In genomic region chr11:106338029-106338428, GRCm38 (mm10) we compare ENCODE assay signal across 28 mouse cellular contexts. TPM values are rescaled to one million over a fixed set of nuclear protein-coding genes. Genes with fewer than 3 reads are reported as not detected.
A peak's percentile ranks its signal among the peaks of the same experiment; 100 is the strongest.
DNase-seq lines count a peak whose midpoint lies in the region; ATAC-seq and TF ChIP-seq lines count a peak whose summit lies in the region.
"Had no signal": no experiment of that assay in that cellular context is flagged by ENCODE, and none has a peak within 500 bp of the region (broad histone marks: within the 10 kb centered on the region; RNA-seq: fewer than 3 reads in every experiment).

No protein-coding gene starts in this region.

- ATAC-seq in forebrain, postnatal 0 days = no peak
- ATAC-seq in midbrain, embryonic 11.5 days (ENCODE audit: low FRiP score) = no peak
- ATAC-seq in stomach, postnatal 0 days (ENCODE audit: low FRiP score, low TSS enrichment) = no peak
- ATAC-seq: activated CD4-positive, CD25-positive, alpha-beta regulatory T cell, adult 4 months; CD4-positive, CD25-positive, alpha-beta regulatory T cell, adult 4 months; forebrain, embryonic 14.5 days; Patski had no signal

- no peaks in the 10 kb centered on the region for H3K36me3 ChIP-seq in forebrain, embryonic 10.5 days (replicated peaks)
- no peaks in the 10 kb centered on the region for H3K36me3 ChIP-seq in forebrain, postnatal 0 days (ENCODE audit: insufficient read depth)
- no peaks in the 10 kb centered on the region for H3K36me3 ChIP-seq in midbrain, embryonic 10.5 days
- H3K36me3 ChIP-seq in midbrain, embryonic 11.5 days (ENCODE audit: control insufficient read depth, insufficient read depth, low read length) = no peaks in the 10 kb centered on the region
- H3K36me3 ChIP-seq in myocyte (ENCODE audit: control insufficient read depth, insufficient read depth) = peaks cover 4% of the 10 kb centered on the region
- H3K36me3 ChIP-seq in stomach, postnatal 0 days (ENCODE audit: control insufficient read depth, insufficient read depth, low read length) = no peaks in the 10 kb centered on the region
- H3K36me3 ChIP-seq: embryonic facial prominence, embryonic 10.5 days; embryonic facial prominence, embryonic 12.5 days; forebrain, embryonic 12.5 days; G1E had no signal

- H3K79me2 ChIP-seq in myocyte (ENCODE audit: control insufficient read depth, insufficient read depth) = no peaks in the 10 kb centered on the region

- intact Hi-C loops in gastrocnemius, adult 2 months (cut with DNase I) = no loop called here
- intact Hi-C loops in gastrocnemius, postnatal 14 days (cut with DNase I; ENCODE audit: low total_unique reads) = no loop called here

- H3K4me2 ChIP-seq in forebrain, postnatal 0 days (ENCODE audit: low read depth) = no peak overlapping the region
- H3K4me2 ChIP-seq in midbrain, embryonic 11.5 days = no peak overlapping the region
- H3K4me2 ChIP-seq in myocyte (ENCODE audit: low read depth) = peak overlapping the region; percentile 42
- H3K4me2 ChIP-seq in stomach, postnatal 0 days (replicated peaks; ENCODE audit: low read depth) = no peak overlapping the region
- H3K4me2 ChIP-seq: embryonic facial prominence, embryonic 12.5 days; forebrain, embryonic 12.5 days had no signal

- no peak for TF ChIP-seq CTCF in forebrain, postnatal 0 days (IDR thresholded peaks at IDR 0.05; ENCODE audit: low read depth)
- TF ChIP-seq CTCF in gastrocnemius, adult 2 months (IDR thresholded peaks at IDR 0.05) = no peak
- no peak for TF ChIP-seq CTCF in stomach, postnatal 0 days (IDR thresholded peaks at IDR 0.05; ENCODE audit: low read depth)

- H3K9ac ChIP-seq in forebrain, postnatal 0 days = no peak overlapping the region
- H3K9ac ChIP-seq in midbrain, embryonic 11.5 days (ENCODE audit: low read length) = no peak overlapping the region
- H3K9ac ChIP-seq in stomach, postnatal 0 days (ENCODE audit: low read length) = no peak overlapping the region
- H3K9ac ChIP-seq: embryonic facial prominence, embryonic 12.5 days; forebrain, embryonic 12.5 days had no signal

- H3K27me3 ChIP-seq in forebrain, embryonic 10.5 days (ENCODE audit: poor library complexity, severe bottlenecking) = no peaks in the 10 kb centered on the region
- no peaks in the 10 kb centered on the region for H3K27me3 ChIP-seq in forebrain, postnatal 0 days (ENCODE audit: insufficient read depth, low read length)
- no peaks in the 10 kb centered on the region for H3K27me3 ChIP-seq in midbrain, embryonic 10.5 days (ENCODE audit: low read depth, poor library complexity, severe bottlenecking)
- H3K27me3 ChIP-seq in midbrain, embryonic 11.5 days (ENCODE audit: control insufficient read depth, insufficient read depth, low read length) = no peaks in the 10 kb centered on the region
- peaks cover 7% of the 10 kb centered on the region for H3K27me3 ChIP-seq in myocyte (ENCODE audit: control insufficient read depth, insufficient read depth, insufficient read length)
- no peaks in the 10 kb centered on the region for H3K27me3 ChIP-seq in stomach, postnatal 0 days (ENCODE audit: control insufficient read depth, insufficient read depth, low read length)
- H3K27me3 ChIP-seq: embryonic facial prominence, embryonic 12.5 days; forebrain, embryonic 12.5 days; Patski had no signal

- H3K4me1 ChIP-seq in forebrain, embryonic 10.5 days = peaks cover 31% of the 10 kb centered on the region
- no peaks in the 10 kb centered on the region for H3K4me1 ChIP-seq in forebrain, postnatal 0 days (ENCODE audit: insufficient read depth)
- H3K4me1 ChIP-seq in midbrain, embryonic 10.5 days = peaks cover 34% of the 10 kb centered on the region
- peaks cover 6% of the 10 kb centered on the region; the same call in 1 of the 2 replicates for H3K4me1 ChIP-seq in midbrain, embryonic 11.5 days (ENCODE audit: control insufficient read depth, insufficient read depth, low read length)
- no peaks in the 10 kb centered on the region for H3K4me1 ChIP-seq in stomach, postnatal 0 days (replicated peaks; ENCODE audit: control insufficient read depth, insufficient read depth)

- no peak for TF ChIP-seq POLR2A in myocyte (IDR thresholded peaks at IDR 0.05; ENCODE audit: insufficient read length, low read depth)

- H3K4me3 ChIP-seq in forebrain, embryonic 10.5 days = no peak overlapping the region
- no peak overlapping the region for H3K4me3 ChIP-seq in forebrain, postnatal 0 days (ENCODE audit: low read depth, low read length)
- H3K4me3 ChIP-seq in gastrocnemius, adult 2 months = no peak overlapping the region; the same call in 1 of the 2 replicates
- no peak overlapping the region for H3K4me3 ChIP-seq in midbrain, embryonic 10.5 days
- H3K4me3 ChIP-seq in midbrain, embryonic 11.5 days (ENCODE audit: low read depth, low read length) = no peak overlapping the region
- no peak overlapping the region for H3K4me3 ChIP-seq in myocyte
- H3K4me3 ChIP-seq in stomach, postnatal 0 days (ENCODE audit: low read depth, low read length) = no peak overlapping the region
- H3K4me3 ChIP-seq: embryonic facial prominence, embryonic 10.5 days; embryonic facial prominence, embryonic 12.5 days; forebrain, embryonic 12.5 days had no signal

- H3K27ac ChIP-seq in forebrain, embryonic 10.5 days = peak overlapping the region; percentile 16; the same call in 1 of the 2 replicates
- no peak overlapping the region for H3K27ac ChIP-seq in forebrain, postnatal 0 days (ENCODE audit: low read depth, low read length)
- peak overlapping the region; percentile 93 for H3K27ac ChIP-seq in gastrocnemius, adult 2 months
- peak overlapping the region; percentile 56; the same call in 1 of the 2 replicates for H3K27ac ChIP-seq in midbrain, embryonic 10.5 days (replicated peaks)
- H3K27ac ChIP-seq in midbrain, embryonic 11.5 days (ENCODE audit: low read depth, low read length) = no peak overlapping the region
- H3K27ac ChIP-seq in stomach, postnatal 0 days (replicated peaks) = no peak overlapping the region
- H3K27ac ChIP-seq: embryonic facial prominence, embryonic 10.5 days; embryonic facial prominence, embryonic 12.5 days; forebrain, embryonic 12.5 days had no signal

- H3K9me3 ChIP-seq in forebrain, embryonic 10.5 days = no peaks in the 10 kb centered on the region
- no peaks in the 10 kb centered on the region for H3K9me3 ChIP-seq in forebrain, postnatal 0 days (ENCODE audit: low read length)
- H3K9me3 ChIP-seq in midbrain, embryonic 10.5 days (replicated peaks) = no peaks in the 10 kb centered on the region
- H3K9me3 ChIP-seq in midbrain, embryonic 11.5 days (ENCODE audit: control insufficient read depth, low read length) = no peaks in the 10 kb centered on the region
- no peaks in the 10 kb centered on the region for H3K9me3 ChIP-seq in stomach, postnatal 0 days (ENCODE audit: control insufficient read depth, low read length)
- H3K9me3 ChIP-seq: embryonic facial prominence, embryonic 10.5 days; embryonic facial prominence, embryonic 12.5 days; forebrain, embryonic 12.5 days; G1E had no signal

- WGBS in forebrain, embryonic 10.5 days = 81% methylated on average over 5 of the region's 5 CpGs
- WGBS in forebrain, postnatal 0 days = 71% methylated on average over 5 of the region's 5 CpGs
- WGBS in midbrain, embryonic 10.5 days = 78% methylated on average over 5 of the region's 5 CpGs
- 72% methylated on average over 5 of the region's 5 CpGs for WGBS in midbrain, embryonic 11.5 days
- WGBS in stomach, postnatal 0 days = 72% methylated on average over 5 of the region's 5 CpGs

- DNase-seq in forebrain, embryonic 10.5 days (ENCODE audit: extremely low spot score, low spot score) = no peak
- no peak for DNase-seq in forebrain, postnatal 0 days
- DNase-seq in gastrocnemius, adult 2 months = peak; percentile 71
- no peak for DNase-seq in gastrocnemius, postnatal 14 days
- no peak for DNase-seq in midbrain, embryonic 10.5 days (ENCODE audit: low spot score)
- no peak for DNase-seq in midbrain, embryonic 11.5 days (ENCODE audit: low spot score, missing footprints)
- DNase-seq in stomach, postnatal 0 days (ENCODE audit: low spot score) = no peak
- DNase-seq: adrenal gland, adult 8-10 months; adrenal gland, postnatal 14 days; adrenal gland, postnatal 36 days; B cell, adult 2 months; cerebellum, adult 11-12 months; cerebellum, adult 2 months; cerebellum, adult 9-10 months; cerebellum, postnatal 10 days; cerebellum, postnatal 25 days had no signal

- H3ac ChIP-seq in myocyte (ENCODE audit: control insufficient read depth, insufficient read length) = no peak overlapping the region

- TF ChIP-seq EP300 in stomach, postnatal 0 days (optimal IDR thresholded peaks at IDR 0.05) = no peak

RNA-seq across cellular contexts. Expression of gene Scn4a, which starts 15.1 kb away (rescaled TPM):
- polyA plus RNA-seq in forebrain, embryonic 10.5 days (2016; fragmentation: Nextera tagmentation; extraction: Ambion mirVana) = 0.07 TPM in 1 of 2 replicates, not detected in the other
- not detected in 2 replicates for total RNA-seq in forebrain, postnatal 0 days (2014; rRNA removed)
- polyA plus RNA-seq in forebrain, postnatal 0 days (2015; fragmentation: Nextera tagmentation; extraction: Ambion mirVana) = 0.06 TPM in 1 of 2 replicates, not detected in the other
- total RNA-seq in gastrocnemius, adult 2 months (2021) = 100 to 1,000 TPM; 439 to 468 TPM
- total RNA-seq in gastrocnemius, postnatal 14 days (2021) = 100 to 1,000 TPM; 178 to 181 TPM
- polyA plus RNA-seq in midbrain, embryonic 10.5 days (2016; fragmentation: Nextera tagmentation; extraction: Ambion mirVana) = 0.10 and 0.15 TPM in 2 replicates
- not detected in 2 replicates for polyA plus RNA-seq in midbrain, embryonic 11.5 days (2014; fragmentation: Nextera tagmentation; extraction: Ambion mirVana)
- 15.3 TPM for polyA plus RNA-seq in myocyte (2012; fragmentation: generic; extraction: Trizol)
- 0.02 and 0.12 TPM in 2 replicates for polyA plus RNA-seq in stomach, postnatal 0 days (2015; fragmentation: Nextera tagmentation; extraction: Ambion mirVana)
- polyA plus RNA-seq: forebrain, embryonic 14.5 days; G1E had no signal

RNA-seq across cellular contexts. Expression of gene Cd79b, which starts 23.5 kb away (rescaled TPM):
- 0.82 and 1.2 TPM in 2 replicates for polyA plus RNA-seq in forebrain, embryonic 10.5 days (2016; fragmentation: Nextera tagmentation; extraction: Ambion mirVana)
- total RNA-seq in forebrain, postnatal 0 days (2014; rRNA removed) = 0.38 and 0.46 TPM in 2 replicates
- 0.71 and 1.1 TPM in 2 replicates for polyA plus RNA-seq in forebrain, postnatal 0 days (2015; fragmentation: Nextera tagmentation; extraction: Ambion mirVana)
- under 1 TPM; 0.28 to 0.64 TPM for total RNA-seq in gastrocnemius, adult 2 months (2021)
- 1 to 10 TPM; 1.0 to 1.1 TPM for total RNA-seq in gastrocnemius, postnatal 14 days (2021)
- polyA plus RNA-seq in midbrain, embryonic 10.5 days (2016; fragmentation: Nextera tagmentation; extraction: Ambion mirVana) = 0.99 TPM in 2 replicates
- polyA plus RNA-seq in midbrain, embryonic 11.5 days (2014; fragmentation: Nextera tagmentation; extraction: Ambion mirVana) = 1.2 and 1.8 TPM in 2 replicates
- not detected for polyA plus RNA-seq in myocyte (2012; fragmentation: generic; extraction: Trizol)
- polyA plus RNA-seq in stomach, postnatal 0 days (2015; fragmentation: Nextera tagmentation; extraction: Ambion mirVana) = 1.9 TPM in 2 replicates
- total RNA-seq: G1E had no signal

RNA-seq across cellular contexts. Expression of gene Prr29, which starts 27.2 kb away (rescaled TPM):
- polyA plus RNA-seq in forebrain, embryonic 10.5 days (2016; fragmentation: Nextera tagmentation; extraction: Ambion mirVana) = not detected in 2 replicates
- total RNA-seq in forebrain, postnatal 0 days (2014; rRNA removed) = 0.23 TPM in 1 of 2 replicates, not detected in the other
- 0.69 TPM in 1 of 2 replicates, not detected in the other for polyA plus RNA-seq in forebrain, postnatal 0 days (2015; fragmentation: Nextera tagmentation; extraction: Ambion mirVana)
- total RNA-seq in gastrocnemius, adult 2 months (2021) = 1 to 10 TPM; 3.9 to 6.5 TPM
- total RNA-seq in gastrocnemius, postnatal 14 days (2021) = 10 to 100 TPM; 11.8 to 13.1 TPM
- polyA plus RNA-seq in midbrain, embryonic 10.5 days (2016; fragmentation: Nextera tagmentation; extraction: Ambion mirVana) = 0.10 TPM in 1 of 2 replicates, not detected in the other
- polyA plus RNA-seq in midbrain, embryonic 11.5 days (2014; fragmentation: Nextera tagmentation; extraction: Ambion mirVana) = not detected in 2 replicates
- 0.32 TPM for polyA plus RNA-seq in myocyte (2012; fragmentation: generic; extraction: Trizol)
- 0.23 and 0.41 TPM in 2 replicates for polyA plus RNA-seq in stomach, postnatal 0 days (2015; fragmentation: Nextera tagmentation; extraction: Ambion mirVana)
- total RNA-seq: adrenal gland, adult 18-20 months; adrenal gland, postnatal 14 days; adrenal gland, postnatal 36 days had no signal
- polyA plus RNA-seq: embryonic facial prominence, embryonic 10.5 days; embryonic facial prominence, embryonic 12.5 days; forebrain, embryonic 12.5 days; forebrain, embryonic 14.5 days; Patski had no signal

RNA-seq across cellular contexts. Expression of gene Gh, which starts 36.4 kb away (rescaled TPM):
- not detected in 2 replicates for polyA plus RNA-seq in forebrain, embryonic 10.5 days (2016; fragmentation: Nextera tagmentation; extraction: Ambion mirVana)
- not detected in 2 replicates for total RNA-seq in forebrain, postnatal 0 days (2014; rRNA removed)
- not detected in 2 replicates for polyA plus RNA-seq in forebrain, postnatal 0 days (2015; fragmentation: Nextera tagmentation; extraction: Ambion mirVana)
- not detected for total RNA-seq in gastrocnemius, adult 2 months (2021)
- total RNA-seq in gastrocnemius, postnatal 14 days (2021) = not detected
- not detected in 2 replicates for polyA plus RNA-seq in midbrain, embryonic 10.5 days (2016; fragmentation: Nextera tagmentation; extraction: Ambion mirVana)
- polyA plus RNA-seq in midbrain, embryonic 11.5 days (2014; fragmentation: Nextera tagmentation; extraction: Ambion mirVana) = not detected in 2 replicates
- polyA plus RNA-seq in myocyte (2012; fragmentation: generic; extraction: Trizol) = not detected
- not detected in 2 replicates for polyA plus RNA-seq in stomach, postnatal 0 days (2015; fragmentation: Nextera tagmentation; extraction: Ambion mirVana)
- total RNA-seq: adrenal gland, adult 18-20 months; adrenal gland, adult 8-10 months; adrenal gland, postnatal 14 days; adrenal gland, postnatal 36 days; G1E had no signal
- polyA plus RNA-seq: activated CD4-positive, CD25-positive, alpha-beta regulatory T cell, adult 4 months; CD4-positive, CD25-positive, alpha-beta regulatory T cell, adult 4 months; cerebellum, adult 2 months; cortical plate, adult 2 months; embryonic facial prominence, embryonic 10.5 days; embryonic facial prominence, embryonic 12.5 days; embryonic facial prominence, embryonic 14.5 days; forebrain, embryonic 12.5 days; forebrain, embryonic 14.5 days; G1E; Patski had no signal

RNA-seq across cellular contexts. Expression of gene Icam2, which starts 49.8 kb away (rescaled TPM):
- polyA plus RNA-seq in forebrain, embryonic 10.5 days (2016; fragmentation: Nextera tagmentation; extraction: Ambion mirVana) = 14.8 and 17.5 TPM in 2 replicates
- total RNA-seq in forebrain, postnatal 0 days (2014; rRNA removed) = 4.6 and 8.3 TPM in 2 replicates
- 7.0 and 9.1 TPM in 2 replicates for polyA plus RNA-seq in forebrain, postnatal 0 days (2015; fragmentation: Nextera tagmentation; extraction: Ambion mirVana)
- total RNA-seq in gastrocnemius, adult 2 months (2021) = 1 to 10 TPM; 4.2 to 6.2 TPM
- total RNA-seq in gastrocnemius, postnatal 14 days (2021) = 10 to 100 TPM; 11.7 to 12.2 TPM
- 13.4 and 15.0 TPM in 2 replicates for polyA plus RNA-seq in midbrain, embryonic 10.5 days (2016; fragmentation: Nextera tagmentation; extraction: Ambion mirVana)
- polyA plus RNA-seq in midbrain, embryonic 11.5 days (2014; fragmentation: Nextera tagmentation; extraction: Ambion mirVana) = 15.8 and 16.9 TPM in 2 replicates
- not detected for polyA plus RNA-seq in myocyte (2012; fragmentation: generic; extraction: Trizol)
- polyA plus RNA-seq in stomach, postnatal 0 days (2015; fragmentation: Nextera tagmentation; extraction: Ambion mirVana) = 12.7 and 13.2 TPM in 2 replicates
- polyA plus RNA-seq: Patski had no signal

Comparison
In these comparisons a context has a peak if more than half of its experiments do, and no peak if none do; other contexts are left out.
1. H3K27ac ChIP-seq: peak in forebrain, embryonic 10.5 days (single experiment), gastrocnemius, adult 2 months (single experiment) and midbrain, embryonic 10.5 days (single experiment); none in forebrain, postnatal 0 days (single experiment), midbrain, embryonic 11.5 days (single experiment) and stomach, postnatal 0 days (single experiment).
2. RNA of gene Scn4a, which starts 15.1 kb away (polyA plus RNA-seq): 15.3 TPM in myocyte (single experiment); 0.10 to 0.15 TPM in midbrain, embryonic 10.5 days, 0.06 TPM in forebrain, postnatal 0 days, 0.02 to 0.12 TPM in stomach, postnatal 0 days, 0.07 TPM in forebrain, embryonic 10.5 days and not detected in midbrain, embryonic 11.5 days; every median in the first group is over 10 times any median in the second.